Mouse (Mus musculus) ES-Bruce4 (cell line): ENCODE measurements at regions not wholly inside any gene's neighbourhood (a gene's known extent, or its start where the extent isn't known, plus 50 kb on each side); places are given as distances from the start of the nearest gene placed in this dataset.

Experiments used
- H3K27ac ChIP-seq: 2 replicates; pipeline ENCODE4 v1.5.1; 2012; ENCODE audit warnings: low read length, inconsistent platforms; ENCODE audit not compliant: insufficient read depth
- H3K27me3 ChIP-seq: 2 replicates; pipeline ENCODE4 v1.6.1; 2012; ENCODE audit warnings: mild to moderate bottlenecking, low read length, inconsistent platforms; ENCODE audit not compliant: control insufficient read depth, poor library complexity, insufficient read depth, severe bottlenecking
- H3K36me3 ChIP-seq: 2 replicates; pipeline ENCODE4 v1.6.1; 2012; ENCODE audit warnings: inconsistent platforms, mild to moderate bottlenecking, low read length, moderate library complexity; ENCODE audit not compliant: control insufficient read depth, poor library complexity, insufficient read depth, severe bottlenecking
- H3K4me1 ChIP-seq: one replicate; pipeline ENCODE4 v1.8.1; 2011; ENCODE audit warnings: low read length; ENCODE audit not compliant: control insufficient read depth, insufficient read depth
- H3K4me3 ChIP-seq: 2 replicates; pipeline ENCODE4 v1.5.1; 2011; ENCODE audit warnings: low read depth, mild to moderate bottlenecking, low read length
- H3K9ac ChIP-seq: 2 replicates; pipeline ENCODE4 v1.6.1; 2012; ENCODE audit warnings: low read depth, mild to moderate bottlenecking, inconsistent platforms; ENCODE audit not compliant: poor library complexity, severe bottlenecking
- H3K9me3 ChIP-seq: replicated peaks from 2 replicates; pipeline ENCODE4 v1.6.1; 2012; ENCODE audit warnings: mild to moderate bottlenecking, low read length, inconsistent platforms; ENCODE audit not compliant: control insufficient read depth, poor library complexity, insufficient read depth, severe bottlenecking
- CTCF ChIP-seq: IDR thresholded peaks from one replicate; pipeline ENCODE4 v1.8.1; 2011; ENCODE audit warnings: low read depth, low read length
- EP300 ChIP-seq: IDR thresholded peaks from 2 replicates; pipeline ENCODE4 v1.6.1; 2011; ENCODE audit warnings: low read depth, low read length; ENCODE audit not compliant: insufficient read depth
- POLR2A ChIP-seq: IDR thresholded peaks from one replicate; pipeline ENCODE4 v1.8.1; 2011; ENCODE audit warnings: low read length; ENCODE audit not compliant: insufficient read depth

DNA sequence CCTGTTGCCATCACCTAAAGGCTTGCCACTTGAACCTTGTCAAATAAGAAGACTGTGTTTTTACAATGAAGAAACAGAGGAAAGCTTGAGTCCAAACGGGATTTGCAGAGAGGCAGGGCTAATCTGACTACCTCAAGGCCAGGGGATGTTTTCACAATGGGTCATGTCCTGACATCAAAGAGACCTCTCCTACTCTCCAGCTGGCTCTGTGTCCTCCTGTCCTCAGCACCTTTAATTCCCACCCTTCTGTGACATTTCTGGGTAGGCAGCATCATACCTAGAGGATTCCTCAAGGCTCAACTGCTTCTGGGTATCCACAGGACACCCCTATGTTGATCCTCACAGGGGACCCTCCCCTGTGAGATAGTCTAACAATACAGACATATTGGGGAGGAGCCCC, 97.7 kb downstream of the E030025P04Rik start:
- H3K9me3 ChIP-seq: no peaks in the 10 kb centered on the region
- no peak overlapping the region for H3K27ac ChIP-seq
- no peak overlapping the region for H3K9ac ChIP-seq
- H3K36me3 ChIP-seq: no peaks in the 10 kb centered on the region
- no peak overlapping the region for H3K4me3 ChIP-seq
- H3K27me3 ChIP-seq: no peaks in the 10 kb centered on the region
- H3K4me1 ChIP-seq: no peaks in the 10 kb centered on the region
- no peak for TF ChIP-seq EP300
- no peak for TF ChIP-seq POLR2A
- TF ChIP-seq CTCF: no peak

DNA sequence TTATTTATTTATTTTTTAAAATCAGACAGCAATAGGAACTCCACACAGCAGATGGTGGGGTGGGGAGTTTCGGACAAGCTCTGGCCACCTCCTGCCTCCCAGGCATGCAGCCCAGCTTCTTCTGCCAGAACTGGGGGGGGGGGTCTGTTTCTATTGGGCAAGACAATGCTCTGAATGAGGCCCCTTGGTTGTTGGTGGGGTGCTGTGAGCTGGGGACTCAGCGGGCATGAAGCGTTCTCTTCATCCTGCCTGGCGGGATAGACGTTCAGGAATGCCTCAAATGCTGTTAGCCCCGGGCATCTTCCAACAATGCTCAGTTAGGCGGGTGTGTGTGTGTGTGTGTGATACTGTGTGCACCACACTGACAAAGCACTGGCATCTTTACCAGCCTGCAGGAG, 103.7 kb downstream of the E030025P04Rik start:
- H3K9ac ChIP-seq: no peak overlapping the region
- H3K36me3 ChIP-seq: no peaks in the 10 kb centered on the region
- TF ChIP-seq POLR2A (no peak), CTCF (no peak), EP300 (no peak)
- H3K4me3 ChIP-seq: no peak overlapping the region
- H3K27ac ChIP-seq: no peak overlapping the region
- no peaks in the 10 kb centered on the region for H3K9me3 ChIP-seq
- no peaks in the 10 kb centered on the region for H3K4me1 ChIP-seq
- no peaks in the 10 kb centered on the region for H3K27me3 ChIP-seq

DNA sequence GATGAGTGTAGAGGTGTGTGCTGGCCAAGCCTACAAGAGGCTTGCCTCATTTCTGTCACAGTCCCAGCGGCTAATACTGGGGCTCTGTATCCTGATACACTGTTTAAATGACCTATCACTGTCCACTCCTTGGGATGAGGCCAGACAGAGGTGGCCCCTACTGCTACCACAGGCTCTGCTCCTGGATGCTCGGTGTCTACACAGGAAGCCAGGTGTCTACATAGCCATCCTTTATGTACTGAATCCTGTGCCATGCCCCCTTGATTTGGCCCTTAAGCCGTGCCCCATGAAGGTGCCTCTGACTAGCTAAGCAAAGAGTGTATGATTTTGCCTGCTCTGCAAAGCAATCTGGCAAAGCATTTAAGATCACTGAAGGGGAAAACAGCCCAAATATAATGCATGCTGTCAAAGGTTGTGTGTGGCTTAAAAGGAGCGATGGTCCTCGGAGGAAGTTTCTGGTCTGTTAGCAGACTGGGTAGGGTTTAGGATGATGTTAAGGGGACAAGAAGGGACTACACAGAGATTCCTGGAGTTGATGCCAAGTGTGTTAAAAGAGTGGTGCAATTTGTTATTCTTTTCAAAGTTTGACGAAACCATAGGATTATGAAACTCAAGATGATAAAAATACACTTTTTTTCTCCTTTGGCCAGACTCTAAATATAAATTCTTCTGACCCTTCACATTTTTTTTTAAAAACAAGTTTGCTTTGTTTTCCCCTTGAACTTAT, 104.2 kb downstream of the E030025P04Rik start:
- Histone ChIP-seq H3K9ac (no peak overlapping the region), H3K27me3 (no peaks in the 10 kb centered on the region), H3K4me1 (no peaks in the 10 kb centered on the region), H3K9me3 (no peaks in the 10 kb centered on the region), H3K27ac (no peak overlapping the region), H3K36me3 (no peaks in the 10 kb centered on the region), H3K4me3 (no peak overlapping the region)
- no peak for TF ChIP-seq CTCF
- TF ChIP-seq EP300: no peak
- no peak for TF ChIP-seq POLR2A

DNA sequence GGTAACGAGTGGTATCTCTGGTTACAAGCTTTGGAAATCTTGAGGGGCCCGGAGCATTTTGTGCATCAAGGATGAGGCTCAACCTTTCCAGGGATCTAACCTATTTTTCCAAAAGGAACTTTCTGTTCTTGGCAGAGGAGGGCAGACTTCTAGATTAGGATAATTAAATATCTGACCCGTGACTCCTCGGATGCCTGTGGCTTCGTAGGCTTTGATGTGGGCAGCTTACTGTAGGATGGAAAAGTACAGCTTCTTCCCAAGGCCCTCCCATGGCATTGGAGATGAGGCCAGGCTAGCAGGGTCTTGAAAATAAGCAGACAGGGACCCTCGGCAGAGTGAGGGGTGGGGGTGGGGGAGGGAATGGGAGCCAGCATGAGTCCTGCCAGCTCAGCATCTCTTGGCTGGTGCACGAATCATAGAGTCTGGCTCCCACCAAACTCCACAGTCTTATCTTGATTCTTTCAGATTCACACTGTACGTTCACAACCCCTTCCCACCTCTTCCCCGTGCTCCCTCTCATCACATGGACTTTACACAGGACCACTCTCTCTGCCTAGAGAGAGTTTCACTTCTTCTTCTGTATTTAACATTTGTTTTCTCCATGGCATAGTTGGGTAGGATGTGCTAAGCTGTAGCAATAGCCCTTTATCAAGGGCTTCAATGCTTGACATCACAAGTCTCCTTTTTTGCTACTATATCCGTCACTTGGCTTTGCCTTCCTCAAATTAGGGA, 104.9 kb downstream of the E030025P04Rik start:
- no peak overlapping the region for H3K9ac ChIP-seq
- H3K27me3 ChIP-seq: no peaks in the 10 kb centered on the region
- no peaks in the 10 kb centered on the region for H3K36me3 ChIP-seq
- H3K4me3 ChIP-seq: no peak overlapping the region
- H3K27ac ChIP-seq: no peak overlapping the region
- TF ChIP-seq EP300: no peak
- TF ChIP-seq POLR2A: no peak
- TF ChIP-seq CTCF: no peak
- no peaks in the 10 kb centered on the region for H3K4me1 ChIP-seq
- no peaks in the 10 kb centered on the region for H3K9me3 ChIP-seq

DNA sequence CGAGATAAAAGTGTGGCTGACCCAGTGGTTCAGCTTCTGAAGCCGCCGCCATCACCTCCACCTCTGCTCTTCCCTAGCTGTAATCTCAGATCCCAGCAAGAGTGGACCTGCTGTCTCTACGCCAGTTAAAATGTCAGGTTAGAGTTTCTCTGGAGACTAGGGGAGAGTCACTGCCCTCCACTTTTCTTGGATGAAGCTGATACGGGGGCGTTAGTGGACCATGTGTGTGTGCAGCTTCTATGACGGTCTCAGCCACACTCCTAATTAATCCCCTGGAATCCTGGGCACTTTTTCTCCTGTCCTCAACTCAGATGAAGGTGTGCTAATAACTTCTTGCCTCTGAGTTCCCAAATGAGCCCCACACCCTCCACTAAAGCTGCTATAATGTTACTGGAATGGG, 106.0 kb downstream of the E030025P04Rik start:
- no peak for TF ChIP-seq EP300
- no peak for TF ChIP-seq POLR2A
- no peak for TF ChIP-seq CTCF
- Histone ChIP-seq H3K27me3 (no peaks in the 10 kb centered on the region), H3K9me3 (no peaks in the 10 kb centered on the region), H3K27ac (no peak overlapping the region), H3K4me3 (no peak overlapping the region), H3K36me3 (no peaks in the 10 kb centered on the region), H3K9ac (no peak overlapping the region), H3K4me1 (no peaks in the 10 kb centered on the region)

DNA sequence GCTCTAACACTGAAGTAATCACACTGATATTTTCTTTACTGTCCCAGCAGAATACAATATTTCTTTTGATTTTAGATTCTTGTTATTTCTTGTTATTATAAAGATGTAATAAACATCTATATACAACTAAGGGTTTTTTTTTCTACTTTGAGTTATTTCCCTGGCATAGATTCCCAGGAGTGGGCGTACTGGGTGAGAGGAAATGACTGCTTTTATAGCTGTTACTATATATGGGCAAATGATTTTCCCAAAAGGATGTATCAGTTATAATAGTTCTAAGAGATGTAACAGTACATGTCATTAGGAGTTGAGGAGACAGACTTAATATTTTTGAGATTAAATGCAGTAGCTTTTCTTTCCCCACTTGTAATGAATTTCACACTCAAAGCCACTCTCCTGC, 109.6 kb downstream of the E030025P04Rik start:
- H3K9ac ChIP-seq: no peak overlapping the region
- H3K4me3 ChIP-seq: no peak overlapping the region
- no peak for TF ChIP-seq CTCF
- TF ChIP-seq POLR2A: no peak
- no peak for TF ChIP-seq EP300
- no peak overlapping the region for H3K27ac ChIP-seq
- no peaks in the 10 kb centered on the region for H3K4me1 ChIP-seq
- H3K9me3 ChIP-seq: no peaks in the 10 kb centered on the region
- H3K36me3 ChIP-seq: no peaks in the 10 kb centered on the region
- no peaks in the 10 kb centered on the region for H3K27me3 ChIP-seq
